Mouse (Mus musculus) adrenal gland, adult 18-20 months (tissue): ENCODE data around the gene Tmem167. TPM values are rescaled to one million over a fixed set of nuclear protein-coding genes. Genes with fewer than 3 reads are reported as not detected.
"Not testable (repeated sequence)": the region's sequence is repeated elsewhere in the genome, so short reads cannot be mapped to it uniquely, and the experiment has no call there.

ENCODE experiments used
- DNase-seq, 2 experiments: peaks; one replicate each; pipeline ENCODE4 v3.0.0; 2021 to 2022; ENCODE audit warnings: low spot score in 2 of 2
- long read RNA-seq, 2 experiments: library from polyadenylated mRNA; stranded (forward); transcript quantifications; one replicate each; pipeline ENCODE4 v2.0.0; 2021
- total RNA-seq, 2 experiments: library from RNA; stranded (reverse); gene quantifications; 1 replicate in 1 of 2; 2 replicates in 1 of 2; pipeline ENCODE4 v1.2.3; 2021

The Tmem167 gene
- 10 to 100 TPM; 16.6 to 16.7 TPM for total RNA-seq
- long read RNA-seq, experiment 1, full-length matches to known transcripts: 32 of 35 reads
- long read RNA-seq, experiment 1, partial matches to known transcripts: 2 of 35 reads
- long read RNA-seq, experiment 1, other reads (novel, unspliced or antisense): 1 of 35 reads
- long read RNA-seq, experiment 2, full-length matches to known transcripts: 84 of 106 reads
- long read RNA-seq, experiment 2, partial matches to known transcripts: 3 of 106 reads
- long read RNA-seq, experiment 2, other reads (novel, unspliced or antisense): 19 of 106 reads

DNA sequence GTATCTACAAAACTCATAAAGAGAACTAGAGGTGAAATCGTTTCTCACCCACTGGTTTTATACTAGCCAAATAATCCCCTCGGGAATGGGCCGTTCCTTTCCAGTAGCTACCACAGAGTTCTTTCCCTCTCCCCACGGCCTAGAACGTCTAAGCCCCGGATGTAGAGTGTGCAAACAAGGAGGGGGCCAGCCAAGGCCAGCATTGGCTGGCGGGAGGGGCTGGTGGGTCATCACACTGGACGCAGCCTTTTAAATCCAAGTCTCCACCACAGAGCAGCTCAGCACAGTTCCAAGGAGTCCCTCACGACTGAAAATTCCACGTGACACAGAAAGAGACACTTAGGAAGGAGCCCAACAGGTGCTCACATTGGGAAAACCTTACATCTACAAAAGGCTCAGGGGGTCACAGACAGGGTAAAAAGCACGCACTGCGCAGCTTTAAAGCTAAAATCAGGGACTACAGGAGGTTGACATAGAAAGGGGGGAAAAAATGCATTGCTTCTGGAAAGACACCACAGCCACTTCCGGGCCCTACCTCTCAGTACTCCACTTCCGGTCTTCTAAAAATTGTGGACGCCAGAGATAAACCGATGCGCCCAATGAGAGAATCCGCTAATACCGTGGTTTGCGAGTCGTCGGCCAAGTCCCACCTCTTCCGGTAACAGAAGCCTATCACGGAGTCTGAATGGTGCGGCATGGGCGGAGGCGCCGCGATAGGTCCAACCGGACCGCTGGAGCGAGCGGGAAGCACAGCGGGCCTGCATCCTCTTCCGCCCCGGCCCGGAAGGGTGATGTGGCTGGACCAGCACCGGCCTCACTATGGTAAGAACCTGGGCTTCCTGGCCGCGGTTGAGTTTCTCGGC is at the start of gene Tmem167, which contains the start of gene Xrcc4:
Tmem167 (plus strand) TSS at position 162 of the 863 bp plus-strand sequence.
Xrcc4 (minus strand) TSS at position 647 of the 863 bp plus-strand sequence.
- DNase-seq: peak; percentile 86 to 90

DNA sequence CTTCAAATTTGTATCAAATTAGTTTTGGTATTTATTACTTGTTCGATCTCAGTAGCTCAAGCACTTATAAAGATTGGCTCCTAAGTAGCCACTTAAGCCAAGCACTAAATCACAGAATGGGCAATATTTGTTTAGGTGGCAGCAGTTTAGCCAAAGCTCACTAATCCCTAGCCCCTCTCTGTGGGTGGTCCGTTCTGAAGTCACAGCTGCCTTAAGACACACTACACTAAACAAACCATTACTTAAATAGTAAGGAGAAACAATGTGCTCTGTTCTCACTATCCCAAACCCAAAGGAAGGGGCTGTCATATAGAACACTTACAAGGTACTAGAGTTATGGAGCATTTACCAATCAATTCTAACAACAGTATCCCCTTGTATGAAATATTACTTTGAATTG is 49.3 kb upstream of the Tmem167 start:
- no peak for DNase-seq

DNA sequence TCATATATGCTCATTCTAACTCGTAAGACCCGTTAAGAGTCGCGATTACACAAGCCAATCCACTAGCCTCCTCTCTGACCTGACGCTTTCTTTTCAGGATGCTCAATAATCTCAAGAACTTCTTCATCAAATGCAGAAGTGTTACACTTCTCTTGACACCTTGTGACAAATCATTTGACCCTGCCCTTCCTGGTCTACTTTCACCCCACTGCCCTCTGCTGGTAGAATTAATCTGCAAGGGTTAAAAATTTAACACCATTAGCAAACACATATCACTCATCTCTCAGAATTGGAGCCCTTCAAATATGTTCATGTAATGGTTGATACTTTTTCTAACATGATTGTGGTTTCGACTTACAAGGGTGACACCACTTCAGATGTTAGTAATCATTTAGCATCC is 37.2 kb upstream of the Tmem167 start:
- no peak for DNase-seq

DNA sequence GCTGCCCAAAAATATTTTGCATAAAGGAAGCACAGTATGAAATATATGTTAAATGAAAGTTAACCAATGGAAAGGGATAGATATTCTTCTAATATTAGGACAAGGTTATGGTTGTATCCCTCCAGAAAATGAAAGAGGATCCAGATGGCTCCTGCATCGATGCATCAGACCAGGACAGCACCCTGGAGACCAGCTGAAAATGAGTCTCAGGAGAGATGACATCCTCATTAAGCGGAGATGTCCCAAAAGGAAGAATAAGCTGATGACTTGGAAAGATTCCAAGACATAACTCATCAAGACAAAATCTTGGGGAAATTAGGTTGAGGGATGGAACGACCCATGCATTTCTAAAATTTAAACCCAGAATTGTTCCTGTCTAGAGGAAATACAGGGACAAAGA is 36.5 kb upstream of the Tmem167 start:
- no peak for DNase-seq

DNA sequence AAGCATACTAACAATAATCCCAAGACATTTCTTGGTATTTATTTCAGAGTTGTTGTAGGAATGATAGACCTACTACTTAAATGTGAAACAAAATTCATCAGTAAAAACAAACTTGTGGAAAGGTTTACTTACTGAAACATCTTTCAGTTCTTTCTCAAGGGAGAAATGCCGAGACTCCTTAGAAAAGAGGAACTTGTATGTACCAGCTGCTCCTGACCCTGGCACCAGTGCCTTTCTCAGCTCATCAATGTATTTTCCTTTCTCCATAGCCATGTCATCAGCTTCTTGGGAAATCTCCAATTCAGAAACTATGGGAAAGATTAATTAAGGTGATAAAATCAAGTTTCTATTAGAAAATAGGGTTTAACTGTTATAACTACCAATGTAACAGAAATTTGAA is 27.0 kb upstream of the Tmem167 start:
- DNase-seq: no peak

DNA sequence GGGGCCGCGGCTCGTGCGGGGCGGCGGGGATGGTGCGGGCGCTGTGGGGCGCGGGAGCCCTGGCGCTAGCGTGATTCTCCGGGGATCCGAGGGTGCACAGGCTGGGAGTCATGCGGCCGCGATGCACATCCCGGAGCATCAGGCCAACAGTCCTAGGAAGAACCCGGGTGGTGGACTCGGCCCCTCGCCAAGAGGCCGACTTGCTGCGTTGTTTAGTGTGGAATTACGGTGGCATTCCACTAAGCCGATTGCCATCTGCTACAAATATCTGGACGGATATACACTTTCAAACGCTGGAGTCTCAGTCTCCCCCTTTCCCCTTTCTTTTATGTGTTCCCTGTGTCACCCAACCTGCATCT is 881 bp downstream of the Tmem167 start:
- DNase-seq: no peak

DNA sequence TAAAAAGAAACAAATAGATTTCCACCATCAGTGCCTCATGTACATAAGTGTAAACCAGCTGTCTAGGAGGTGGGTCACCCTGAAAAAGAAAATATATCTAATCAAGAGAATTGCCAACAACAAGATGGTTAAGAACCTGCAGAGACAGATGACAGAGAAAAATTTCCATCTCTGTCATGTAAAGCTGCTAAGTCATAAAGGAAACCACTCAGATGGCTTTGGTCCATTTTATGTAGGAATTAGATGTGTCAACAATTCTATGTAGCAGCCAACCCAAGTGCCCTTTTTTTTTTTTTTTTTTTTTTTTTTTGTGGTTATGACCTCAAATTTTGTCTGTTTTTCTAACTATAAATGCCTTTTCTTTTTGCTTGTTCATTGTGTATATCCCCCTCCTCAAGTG is 12.6 kb downstream of the Tmem167 start:
- no peak for DNase-seq

DNA sequence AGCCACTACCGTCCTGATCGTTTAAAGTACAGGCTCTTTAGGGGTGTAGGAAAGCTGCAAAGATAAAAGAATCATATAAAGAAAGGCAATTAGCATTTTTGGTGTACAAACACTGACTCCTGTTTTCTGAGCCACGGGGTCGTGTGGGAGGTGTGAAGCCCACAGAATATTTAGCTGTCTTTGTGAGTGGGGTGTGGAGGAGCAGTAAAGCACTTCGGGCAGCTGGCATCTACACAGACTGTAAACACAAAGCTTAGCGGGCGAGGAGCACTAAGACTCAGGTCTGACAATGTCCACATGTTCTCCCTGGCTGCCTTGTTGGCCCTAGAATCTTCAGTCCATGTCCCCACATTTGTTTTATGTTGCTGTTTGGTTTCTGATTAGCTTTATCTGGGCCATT is 17.2 kb downstream of the Tmem167 start:
- no peak for DNase-seq

DNA sequence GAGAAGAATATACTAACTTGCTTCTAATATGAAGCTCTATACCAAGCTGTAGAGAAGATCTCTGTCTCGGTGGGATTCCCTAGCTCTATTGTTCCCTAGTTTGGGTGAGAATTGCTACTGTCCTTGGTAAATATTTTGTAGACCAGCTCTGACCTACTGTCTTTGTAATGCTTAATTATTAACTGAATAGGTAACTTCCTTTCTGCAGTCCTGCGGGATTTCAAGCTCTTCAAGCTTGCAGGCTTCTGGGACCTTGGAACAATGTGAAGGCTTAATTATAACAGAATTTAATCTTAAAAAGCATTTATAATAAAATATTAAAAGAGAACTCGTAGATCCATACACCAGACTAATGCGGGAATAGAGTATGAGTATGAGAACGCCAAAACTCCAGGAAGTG is 19.8 kb downstream of the Tmem167 start:
- not testable (repeated sequence) for DNase-seq

DNA sequence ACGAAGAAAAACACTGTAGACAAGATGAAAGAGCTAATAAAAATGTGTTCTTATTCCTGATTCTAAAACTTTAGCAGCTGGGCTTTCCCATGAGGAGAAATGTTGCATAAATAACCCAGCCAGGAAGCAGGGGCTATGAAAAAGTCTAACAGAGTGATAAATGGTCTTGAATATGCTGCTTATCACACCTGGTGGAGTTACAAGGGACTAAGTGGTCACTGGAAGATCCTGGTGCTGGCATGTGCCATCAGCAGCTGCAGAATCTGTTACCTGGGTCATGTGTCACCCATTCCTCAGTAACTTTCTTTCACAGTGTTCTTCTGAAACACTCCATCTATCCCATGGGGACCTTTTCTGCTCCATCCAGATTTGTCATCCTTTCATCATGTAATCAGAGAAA is 22.8 kb downstream of the Tmem167 start:
- no peak for DNase-seq

DNA sequence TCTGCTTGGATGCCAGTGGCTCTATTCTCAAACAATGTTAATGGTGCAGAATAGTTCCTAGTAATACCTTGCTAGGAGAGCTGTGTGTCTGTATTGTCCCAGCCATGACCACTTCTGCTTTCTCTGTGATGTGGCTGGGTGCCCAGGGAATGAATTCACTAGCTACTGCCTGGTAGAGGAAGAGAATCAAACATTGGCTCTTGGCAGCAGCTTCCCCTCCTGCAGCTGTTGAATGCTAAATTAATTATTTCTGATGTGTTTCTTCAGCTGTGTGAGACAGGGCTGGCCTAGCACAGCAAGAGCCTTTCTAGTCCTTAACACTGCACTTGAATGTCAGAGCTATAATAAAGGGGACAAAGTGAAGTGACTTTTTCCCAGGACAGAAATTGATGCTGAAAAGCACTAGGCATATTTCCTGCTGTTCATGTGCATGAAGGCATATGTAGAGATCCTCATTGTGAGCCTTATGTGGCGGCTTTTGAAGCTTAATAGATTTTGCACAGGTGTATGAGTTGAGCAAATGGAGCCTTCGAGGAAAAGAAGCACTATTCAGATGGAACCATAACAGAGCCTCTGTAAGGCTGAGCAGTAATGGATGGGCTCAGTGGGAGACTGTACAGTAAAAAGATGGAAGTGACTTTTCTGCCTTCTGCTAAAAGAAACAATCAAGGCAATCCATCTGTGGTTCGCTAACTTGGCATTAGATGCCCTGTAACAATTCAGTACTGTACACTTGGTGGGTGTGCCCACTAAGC is 47.4 kb downstream of the Tmem167 start:
- no peak for DNase-seq

DNA sequence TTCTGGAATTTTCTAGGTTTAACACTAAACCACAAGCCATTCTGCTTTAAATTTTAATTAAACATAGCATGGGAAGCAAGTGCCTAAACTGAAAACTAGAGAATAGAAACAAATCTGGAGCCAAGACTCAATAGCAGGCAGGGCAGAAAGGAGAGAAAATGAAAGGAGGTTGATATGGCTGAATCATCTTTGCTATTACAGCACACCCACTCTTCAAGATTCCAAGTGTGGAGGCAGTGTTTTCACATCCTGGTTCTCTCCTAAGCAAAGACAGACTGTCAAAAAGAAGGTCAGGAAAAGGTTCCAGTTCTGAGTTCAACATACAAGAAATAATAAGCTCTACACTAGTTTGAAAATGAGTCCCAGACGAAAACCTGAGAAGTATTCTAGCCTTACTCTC is 52.8 kb downstream of the Tmem167 start:
- DNase-seq: no peak

DNA sequence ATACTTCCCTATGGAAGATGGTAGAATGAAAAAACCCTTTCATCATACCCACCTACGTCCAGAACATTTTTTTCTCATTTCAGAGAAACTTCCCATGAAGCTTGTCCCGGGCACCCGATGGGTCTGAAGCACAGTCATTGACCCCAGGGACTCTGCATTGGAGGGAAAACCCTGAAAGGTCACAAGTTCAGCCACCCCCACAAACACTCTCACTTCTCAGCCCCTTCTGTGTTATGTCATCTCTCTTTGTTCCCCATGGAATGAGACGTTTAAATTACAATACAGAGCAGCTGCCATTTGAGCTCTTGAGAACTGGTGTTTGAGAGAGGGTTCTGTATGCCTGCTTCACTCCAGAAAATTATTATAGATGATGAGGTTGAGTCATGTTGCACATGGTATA is 54.3 kb downstream of the Tmem167 start:
- no peak for DNase-seq

DNA sequence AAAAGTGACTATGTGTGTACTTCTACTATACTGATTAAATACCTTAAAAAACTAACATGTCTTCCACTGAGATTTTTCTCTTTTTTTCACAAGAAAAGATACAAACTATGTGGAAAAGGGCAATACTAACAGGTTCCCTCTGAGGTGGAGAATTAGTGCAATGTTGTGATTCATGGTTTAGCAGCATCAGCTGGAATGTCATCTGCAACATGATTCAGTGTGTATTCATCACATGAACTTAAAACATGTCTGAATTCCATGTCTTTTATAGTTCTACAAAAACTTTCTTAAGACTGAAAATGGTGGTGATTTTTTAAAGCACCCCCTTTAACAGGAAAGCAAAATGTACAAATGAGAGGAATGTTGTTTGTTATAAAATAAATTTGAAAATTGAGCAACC is 63.0 kb downstream of the Tmem167 start:
- no peak for DNase-seq

DNA sequence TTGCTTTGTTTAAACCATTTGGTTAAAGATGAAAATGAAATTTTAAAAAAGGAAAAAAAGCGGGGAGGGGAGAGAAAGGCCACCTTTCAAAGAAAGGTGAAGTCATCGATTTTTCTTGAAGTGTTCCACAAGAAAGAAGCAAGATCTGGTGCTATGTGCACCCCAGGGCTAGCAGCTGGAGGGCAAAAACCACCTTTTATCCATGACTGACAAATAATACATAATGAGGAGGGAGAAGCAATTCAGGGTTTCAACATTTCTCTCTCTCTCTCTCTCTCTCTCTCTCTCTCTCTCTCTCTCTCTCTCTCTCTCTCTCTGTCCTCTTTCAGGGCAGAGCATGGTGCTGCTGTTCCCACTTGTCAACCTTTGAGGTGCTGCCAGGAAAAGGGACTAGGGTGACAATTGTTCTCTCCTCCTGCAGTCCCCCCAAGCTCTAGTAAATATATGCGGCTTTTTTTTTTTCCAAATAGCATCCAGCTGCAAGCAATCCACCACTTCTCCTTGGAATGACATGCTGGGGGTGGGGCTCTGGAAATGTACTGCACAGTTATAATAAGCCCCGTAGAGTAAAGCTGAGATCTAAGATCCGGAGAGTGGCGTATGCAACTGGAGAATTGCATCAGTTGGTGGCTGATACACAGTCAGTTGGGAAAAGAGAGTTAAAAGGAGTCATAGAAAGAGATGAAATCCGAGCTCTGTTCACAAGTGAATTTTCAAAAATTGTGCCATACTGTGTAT is 63.8 kb downstream of the Tmem167 start:
- DNase-seq: no peak

DNA sequence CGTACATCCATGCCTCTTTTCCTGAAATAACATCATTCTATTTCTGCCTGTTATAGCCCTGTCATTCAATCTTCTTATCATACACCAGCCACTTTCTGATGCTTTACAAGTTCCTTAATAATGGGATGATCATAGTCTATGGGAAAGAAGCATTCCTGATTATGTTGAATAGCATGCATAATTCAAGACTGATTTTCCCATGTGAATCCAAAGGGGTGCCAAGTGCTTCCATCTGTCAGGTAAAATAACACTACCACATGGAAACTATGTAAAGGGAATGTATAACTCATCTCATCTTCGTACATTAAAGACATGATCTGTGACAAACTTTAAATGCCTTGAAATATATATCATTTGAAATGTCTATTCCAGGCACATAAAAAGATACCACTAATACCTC is 75.2 kb downstream of the Tmem167 start:
- no peak for DNase-seq

DNA sequence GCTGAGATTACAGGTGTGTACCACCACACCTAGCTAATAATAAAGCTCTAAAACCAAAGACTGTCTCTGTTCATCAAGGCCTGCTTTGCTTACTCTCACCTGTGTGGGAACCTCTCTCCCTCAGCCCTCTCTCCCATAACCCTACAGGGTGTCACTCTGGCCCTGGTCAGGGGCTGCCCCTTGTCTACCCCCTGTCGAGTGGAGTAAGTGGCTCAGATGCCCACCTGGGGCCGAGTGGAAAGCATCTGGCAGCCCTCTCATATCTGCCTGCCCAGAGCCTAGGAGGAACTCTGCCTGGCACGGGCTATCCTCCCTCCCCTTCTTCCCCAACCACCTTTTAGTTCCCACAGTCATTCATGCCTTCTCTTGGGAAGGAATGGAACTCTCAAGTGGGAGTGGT is 78.1 kb downstream of the Tmem167 start:
- no peak for DNase-seq

DNA sequence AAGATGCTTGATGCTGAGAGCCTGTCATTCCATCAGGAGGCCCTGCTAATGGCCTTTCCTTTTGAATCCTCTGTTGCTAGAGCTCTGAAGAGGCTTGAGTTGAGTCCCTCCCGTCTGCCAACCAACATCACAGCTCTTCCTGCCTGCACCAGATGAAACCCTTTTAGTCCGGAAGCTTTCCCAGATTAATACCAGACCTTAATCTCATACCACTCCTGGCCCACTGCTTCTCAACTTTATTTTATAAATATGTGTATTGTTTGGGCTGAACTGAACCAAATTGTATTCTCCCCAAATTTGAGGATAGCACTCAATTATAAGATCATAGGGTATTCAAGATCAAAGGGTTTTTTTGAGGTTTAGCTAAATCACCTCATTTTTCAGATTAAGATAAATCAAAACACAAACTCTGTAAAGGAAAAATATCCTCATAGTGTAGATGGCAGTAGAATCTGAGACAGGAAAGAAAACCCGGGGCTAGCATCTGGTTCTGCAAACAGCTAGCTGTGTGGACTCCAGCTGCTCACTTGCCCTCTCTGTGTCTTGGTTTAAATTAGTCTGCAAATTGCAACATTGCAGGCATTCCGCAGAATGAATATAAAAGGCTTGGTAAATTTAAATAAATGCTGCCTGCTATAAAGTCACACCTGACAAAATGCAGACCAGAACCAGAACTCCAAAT is 81.3 kb downstream of the Tmem167 start:
- no peak for DNase-seq

DNA sequence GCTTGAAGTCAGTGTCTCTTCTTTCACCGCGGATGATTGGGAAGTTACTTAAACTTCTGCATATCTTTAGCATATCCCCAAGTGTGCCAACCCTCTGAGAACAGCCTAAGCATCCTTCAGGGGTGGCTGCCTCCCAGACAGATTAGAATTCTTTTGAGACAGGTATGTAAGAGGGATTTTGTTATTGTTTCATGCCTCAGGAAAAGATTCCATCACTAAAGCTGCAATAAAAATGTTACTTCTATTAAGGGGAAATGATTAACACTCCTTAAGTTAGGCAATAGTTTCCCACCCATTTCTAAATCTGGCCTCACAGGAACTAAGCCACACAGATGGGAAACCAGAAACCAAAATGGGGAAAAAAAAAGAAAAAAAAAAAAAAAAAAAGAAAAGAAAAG is 81.9 kb downstream of the Tmem167 start:
- DNase-seq: no peak

DNA sequence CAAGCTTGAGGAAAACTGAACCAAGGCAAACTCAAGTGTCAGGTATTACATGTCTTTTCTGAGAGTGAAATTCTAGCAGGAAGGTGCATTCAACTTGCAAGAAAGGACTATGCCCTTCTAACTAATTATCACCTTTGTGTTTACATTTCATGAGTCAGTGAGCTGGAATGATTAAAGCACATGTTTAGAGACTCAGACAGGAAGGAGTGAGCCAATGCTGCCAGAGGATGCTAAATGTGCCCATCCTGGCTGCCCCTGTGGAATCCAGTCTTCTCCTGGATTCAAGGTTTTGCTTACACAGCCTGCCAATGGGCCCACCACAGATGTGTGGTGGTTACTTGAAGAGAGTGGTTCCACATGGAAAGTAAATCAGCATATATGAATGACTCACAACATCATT is 82.5 kb downstream of the Tmem167 start:
- DNase-seq: no peak

DNA sequence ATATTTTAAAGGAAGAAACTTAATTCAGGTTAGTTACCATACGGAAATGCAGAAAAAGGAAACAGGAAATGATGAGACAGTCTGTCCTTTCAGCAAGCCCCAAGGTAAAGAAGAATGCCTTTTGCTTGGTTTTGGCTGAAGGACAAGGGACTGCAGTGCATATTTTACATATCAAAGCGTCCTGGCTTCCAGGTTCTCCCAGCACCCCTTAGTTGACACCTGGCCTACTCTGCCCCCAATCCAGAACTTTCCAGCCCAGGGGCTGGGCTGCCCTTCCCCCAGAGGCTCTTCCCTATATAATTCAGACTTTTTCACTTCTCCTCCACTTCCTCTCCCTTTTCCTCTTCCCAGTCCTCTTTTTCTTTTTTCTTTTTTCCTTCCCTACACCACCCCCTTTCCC is 86.7 kb downstream of the Tmem167 start:
- no peak for DNase-seq
